Mouse (Mus musculus): ENCODE data around the gene Tmem116. TPM values are rescaled to one million over a fixed set of nuclear protein-coding genes. Genes with fewer than 3 reads are reported as not detected.

Gene Tmem116
- polyA plus RNA-seq, 1 experiment: not detected

- peak overlapping the region; percentile 20; the same call in 1 of the 2 replicates for H3K27ac ChIP-seq (ENCODE audit: control insufficient read depth, insufficient read depth, low read depth, low read length, poor library complexity)
- peaks cover 3% of the 10 kb centered on the region for H3K4me1 ChIP-seq (ENCODE audit: control insufficient read depth, insufficient read depth, low read length)
- H3K4me3 ChIP-seq (replicated peaks; ENCODE audit: control insufficient read depth, low read depth, low read length): no peak overlapping the region
- TF ChIP-seq POLR2A (IDR thresholded peaks at IDR 0.05; ENCODE audit: borderline replicate concordance, control insufficient read depth, low read depth, low read length): no peak
- TF ChIP-seq CTCF (IDR thresholded peaks at IDR 0.05; ENCODE audit: control insufficient read depth, insufficient read depth, low read length): no peak
- WGBS: 85% methylated on average over 13 of the region's 13 CpGs
These were observed 2.2 kb downstream of the Tmem116 start for GRCm38 (mm10) chr5:121453743-121454502.

GRCm38 (mm10) chr5:121454503-121454782, 2.8 kb downstream of the Tmem116 start:
- WGBS: 91% methylated on average over 3 of the region's 3 CpGs
- no peak for TF ChIP-seq POLR2A (IDR thresholded peaks at IDR 0.05; ENCODE audit: borderline replicate concordance, control insufficient read depth, low read depth, low read length)
- no peak for TF ChIP-seq CTCF (IDR thresholded peaks at IDR 0.05; ENCODE audit: control insufficient read depth, insufficient read depth, low read length)
- peaks cover 3% of the 10 kb centered on the region for H3K4me1 ChIP-seq (ENCODE audit: control insufficient read depth, insufficient read depth, low read length)
- no peak overlapping the region for H3K4me3 ChIP-seq (replicated peaks; ENCODE audit: control insufficient read depth, low read depth, low read length)
- no peak overlapping the region for H3K27ac ChIP-seq (ENCODE audit: control insufficient read depth, insufficient read depth, low read depth, low read length, poor library complexity)

DNA sequence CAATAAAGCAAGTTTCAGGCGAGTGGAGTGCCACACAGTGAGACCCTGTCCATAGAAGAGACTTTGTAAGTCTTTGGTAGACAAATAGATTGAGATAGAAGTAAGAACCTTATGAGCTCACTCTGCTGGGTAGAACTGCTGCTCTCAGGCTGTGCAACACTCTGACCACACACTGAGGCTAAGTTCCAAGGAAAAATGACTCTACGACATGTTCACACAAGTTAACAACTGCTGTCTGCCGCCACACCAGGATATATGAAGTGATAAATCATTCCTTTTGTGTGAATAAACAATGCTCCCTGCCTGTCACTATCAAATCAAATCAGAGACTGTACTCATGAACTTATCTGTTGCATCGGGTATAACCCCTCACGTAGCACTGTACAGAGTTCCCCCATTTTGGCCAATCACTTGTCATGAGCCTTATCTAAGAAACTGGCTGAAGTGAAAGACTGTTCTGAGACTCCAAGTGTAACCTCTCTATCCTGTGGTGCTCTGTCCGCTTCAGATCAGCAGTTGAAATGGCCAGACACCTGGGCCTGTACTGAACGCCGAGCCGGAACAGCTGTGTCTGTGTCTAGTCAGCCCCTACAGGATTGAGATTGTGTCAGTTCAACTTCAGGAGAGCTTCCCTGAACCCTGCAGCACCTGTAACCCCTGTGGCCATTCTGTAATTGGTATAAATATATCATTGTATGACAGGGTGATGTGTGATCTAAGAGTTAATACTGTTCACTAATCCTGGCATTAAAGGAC, 4.0 kb downstream of the Tmem116 start:
- Histone ChIP-seq H3K4me1 (ENCODE audit: control insufficient read depth, insufficient read depth, low read length) (no peaks in the 10 kb centered on the region; the same call in 1 of the 2 replicates), H3K27ac (ENCODE audit: control insufficient read depth, insufficient read depth, low read depth, low read length, poor library complexity) (no peak overlapping the region), H3K4me3 (replicated peaks; ENCODE audit: control insufficient read depth, low read depth, low read length) (no peak overlapping the region)
- TF ChIP-seq CTCF (IDR thresholded peaks at IDR 0.05; ENCODE audit: control insufficient read depth, insufficient read depth, low read length) (no peak), POLR2A (IDR thresholded peaks at IDR 0.05; ENCODE audit: borderline replicate concordance, control insufficient read depth, low read depth, low read length) (no peak)
- WGBS: 70% methylated on average over 9 of the region's 9 CpGs

- TF ChIP-seq CTCF (IDR thresholded peaks at IDR 0.05; ENCODE audit: control insufficient read depth, insufficient read depth, low read length) (no peak), POLR2A (IDR thresholded peaks at IDR 0.05; ENCODE audit: borderline replicate concordance, control insufficient read depth, low read depth, low read length) (no peak)
- no peak overlapping the region for H3K27ac ChIP-seq (ENCODE audit: control insufficient read depth, insufficient read depth, low read depth, low read length, poor library complexity)
- peaks cover 3% of the 10 kb centered on the region; the same call in 1 of the 2 replicates for H3K4me1 ChIP-seq (ENCODE audit: control insufficient read depth, insufficient read depth, low read length)
- no peak overlapping the region for H3K4me3 ChIP-seq (replicated peaks; ENCODE audit: control insufficient read depth, low read depth, low read length)
- 66% methylated on average over 4 of the region's 4 CpGs for WGBS
These were observed 9.9 kb downstream of the Tmem116 start for GRCm38 (mm10) chr5:121461339-121462170.

GRCm38 (mm10) chr5:121462171-121462502, 10.4 kb downstream of the Tmem116 start:
- H3K4me1 ChIP-seq (ENCODE audit: control insufficient read depth, insufficient read depth, low read length): peaks cover 3% of the 10 kb centered on the region; the same call in 1 of the 2 replicates
- no peak overlapping the region for H3K4me3 ChIP-seq (replicated peaks; ENCODE audit: control insufficient read depth, low read depth, low read length)
- TF ChIP-seq CTCF (IDR thresholded peaks at IDR 0.05; ENCODE audit: control insufficient read depth, insufficient read depth, low read length): no peak
- TF ChIP-seq POLR2A (IDR thresholded peaks at IDR 0.05; ENCODE audit: borderline replicate concordance, control insufficient read depth, low read depth, low read length): no peak
- WGBS: 3% methylated on average over 1 of the region's 1 CpGs
- H3K27ac ChIP-seq (ENCODE audit: control insufficient read depth, insufficient read depth, low read depth, low read length, poor library complexity): no peak overlapping the region

GRCm38 (mm10) chr5:121462967-121463366, 11.3 kb downstream of the Tmem116 start:
- TF ChIP-seq CTCF (IDR thresholded peaks at IDR 0.05; ENCODE audit: control insufficient read depth, insufficient read depth, low read length) (no peak), POLR2A (IDR thresholded peaks at IDR 0.05; ENCODE audit: borderline replicate concordance, control insufficient read depth, low read depth, low read length) (no peak)
- Histone ChIP-seq H3K4me3 (replicated peaks; ENCODE audit: control insufficient read depth, low read depth, low read length) (no peak overlapping the region), H3K27ac (ENCODE audit: control insufficient read depth, insufficient read depth, low read depth, low read length, poor library complexity) (no peak overlapping the region), H3K4me1 (ENCODE audit: control insufficient read depth, insufficient read depth, low read length) (peaks cover 3% of the 10 kb centered on the region; the same call in 1 of the 2 replicates)
- WGBS: 83% methylated on average over 5 of the region's 5 CpGs

DNA sequence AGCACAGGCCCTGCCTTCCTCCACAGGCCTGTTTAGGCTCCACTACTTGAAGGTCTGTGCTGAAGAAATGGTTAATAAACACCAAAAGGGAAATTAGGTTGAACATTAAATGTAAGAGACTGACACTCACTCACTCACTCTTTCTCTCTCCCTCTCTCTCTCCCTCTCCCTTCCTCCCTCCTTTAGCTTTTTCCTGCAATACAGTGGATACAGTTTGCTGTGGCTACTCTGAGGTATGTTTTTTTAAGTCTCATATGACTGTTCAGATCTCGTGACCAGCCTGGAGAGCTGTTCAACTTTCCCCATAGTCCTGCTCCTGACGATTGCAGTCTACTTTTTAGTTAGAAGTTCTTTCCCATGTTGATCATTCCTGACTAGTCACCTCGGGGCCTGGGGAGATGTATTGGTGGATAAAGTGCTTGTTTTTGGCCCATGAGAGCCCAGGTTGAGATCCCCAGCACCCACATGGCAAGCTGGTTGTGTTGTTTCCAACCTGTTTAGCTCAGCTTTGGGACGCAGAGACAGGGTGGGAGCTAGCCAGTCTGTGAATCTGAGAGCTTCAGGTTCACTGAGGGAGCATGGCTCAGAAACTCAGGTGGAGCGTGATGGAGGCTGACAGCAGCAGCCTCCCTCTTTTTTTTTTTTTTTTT, 12.0 kb downstream of the Tmem116 start:
- peaks cover 3% of the 10 kb centered on the region; the same call in 1 of the 2 replicates for H3K4me1 ChIP-seq (ENCODE audit: control insufficient read depth, insufficient read depth, low read length)
- H3K27ac ChIP-seq (ENCODE audit: control insufficient read depth, insufficient read depth, low read depth, low read length, poor library complexity): no peak overlapping the region
- TF ChIP-seq POLR2A (IDR thresholded peaks at IDR 0.05; ENCODE audit: borderline replicate concordance, control insufficient read depth, low read depth, low read length) (no peak), CTCF (IDR thresholded peaks at IDR 0.05; ENCODE audit: control insufficient read depth, insufficient read depth, low read length) (no peak)
- H3K4me3 ChIP-seq (replicated peaks; ENCODE audit: control insufficient read depth, low read depth, low read length): no peak overlapping the region
- 81% methylated on average over 5 of the region's 5 CpGs for WGBS
